Mouse (Mus musculus) lung, postnatal 10 days (tissue): Measurements from ENCODE around the gene Kif6.

Experiments
- DNase-seq: peaks from one replicate; pipeline ENCODE4 v3.0.0; 2021

The Kif6 gene

GRCm38 (mm10) chr17:49614577-49615235, at the start of gene Kif6:
TSS of gene Kif6 (plus strand) at chr17:49615136.
- peak; percentile 90 for DNase-seq

GRCm38 (mm10) chr17:49568717-49569116, 46.2 kb upstream of the Kif6 start:
- DNase-seq = peak; percentile 28

- no peak for DNase-seq
Measured at GRCm38 (mm10) chr17:49577321-49577720, 37.6 kb upstream of the Kif6 start.

- DNase-seq = no peak
Measured at GRCm38 (mm10) chr17:49582471-49582870, 32.5 kb upstream of the Kif6 start.

- DNase-seq = no peak
Measured at GRCm38 (mm10) chr17:49590051-49590450, 24.9 kb upstream of the Kif6 start.

GRCm38 (mm10) chr17:49605397-49605796, 9.5 kb upstream of the Kif6 start:
- DNase-seq = no peak

GRCm38 (mm10) chr17:49607351-49608027, 7.4 kb upstream of the Kif6 start:
- no peak for DNase-seq

GRCm38 (mm10) chr17:49610296-49610695, 4.6 kb upstream of the Kif6 start:
- no peak for DNase-seq

- DNase-seq = no peak
Measured at GRCm38 (mm10) chr17:49615241-49615651, 310 bp downstream of the Kif6 start.

- no peak for DNase-seq
Measured at GRCm38 (mm10) chr17:49624572-49624971, 9.6 kb downstream of the Kif6 start.

- peak; percentile 17 for DNase-seq
Measured at GRCm38 (mm10) chr17:49627011-49627794, 12.3 kb downstream of the Kif6 start.

GRCm38 (mm10) chr17:49628875-49629274, 13.9 kb downstream of the Kif6 start:
- DNase-seq = no peak

- peak; percentile 5 for DNase-seq
Measured at GRCm38 (mm10) chr17:49633041-49633440, 18.1 kb downstream of the Kif6 start.

GRCm38 (mm10) chr17:49641903-49642302, 27.0 kb downstream of the Kif6 start:
- no peak for DNase-seq

GRCm38 (mm10) chr17:49642336-49642735, 27.4 kb downstream of the Kif6 start:
- DNase-seq = peak; percentile 5

GRCm38 (mm10) chr17:49642889-49643490, 28.1 kb downstream of the Kif6 start:
- peak; percentile 30 for DNase-seq

- no peak for DNase-seq
Measured at GRCm38 (mm10) chr17:49646267-49646666, 31.3 kb downstream of the Kif6 start.

- DNase-seq = no peak
Measured at GRCm38 (mm10) chr17:49648970-49649369, 34.0 kb downstream of the Kif6 start.

- DNase-seq = no peak
Measured at GRCm38 (mm10) chr17:49649394-49649793, 34.5 kb downstream of the Kif6 start.

- no peak for DNase-seq
Measured at GRCm38 (mm10) chr17:49650366-49650765, 35.4 kb downstream of the Kif6 start.

- peak; percentile 9 for DNase-seq
Measured at GRCm38 (mm10) chr17:49652357-49652756, 37.4 kb downstream of the Kif6 start.

GRCm38 (mm10) chr17:49652800-49653199, 37.9 kb downstream of the Kif6 start:
- no peak for DNase-seq

GRCm38 (mm10) chr17:49661626-49662025, 46.7 kb downstream of the Kif6 start:
- no peak for DNase-seq
